Mouse (Mus musculus): ENCODE data around the gene Fstl4. TPM values are rescaled to one million over a fixed set of nuclear protein-coding genes. Genes with fewer than 3 reads are reported as not detected.

Fstl4 gene
- total RNA-seq, 2 experiments from 2014 or later = 1.0 to 1.4 TPM

DNA sequence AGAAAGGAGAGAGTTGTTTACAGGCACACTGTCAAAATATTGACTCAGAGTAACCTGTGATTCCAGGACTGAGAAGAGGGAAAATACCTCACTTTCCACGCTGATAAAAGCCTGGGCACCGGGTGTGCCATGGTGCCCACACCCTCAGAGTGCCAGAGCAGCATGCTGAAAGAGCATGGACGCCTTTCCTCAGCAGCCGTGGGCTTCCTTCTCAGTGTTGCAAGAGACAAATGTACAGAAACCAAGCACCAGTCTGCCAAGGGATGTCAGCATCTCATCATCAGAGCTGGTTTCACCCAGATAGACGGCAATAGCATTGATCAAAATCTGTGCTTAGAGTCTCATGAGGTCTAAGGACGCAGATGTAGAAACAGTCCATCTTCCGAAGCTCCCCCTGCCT, 125.7 kb downstream of the Fstl4 start:
- no peak for DNase-seq (ENCODE audit: low spot score in 2 of 2)

DNA sequence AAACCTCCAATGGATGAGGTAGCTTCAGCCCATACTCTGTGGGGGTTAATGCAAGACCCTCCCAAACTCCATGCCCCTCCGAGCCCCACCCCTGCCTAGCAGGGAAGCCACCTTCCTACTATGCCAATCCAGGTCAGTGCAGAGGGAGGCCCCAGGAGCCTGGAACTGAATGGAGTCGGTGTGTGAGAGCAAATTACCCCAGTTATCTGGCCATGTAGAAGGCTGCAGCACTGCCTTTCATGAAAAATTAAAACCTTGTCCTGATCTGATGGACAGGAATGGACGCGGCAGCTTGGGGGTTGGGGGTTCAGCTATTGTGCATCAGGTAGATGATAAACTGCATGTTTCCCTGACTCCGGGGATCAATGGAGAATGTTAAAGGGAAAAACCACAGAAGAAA, 139.7 kb downstream of the Fstl4 start:
- DNase-seq (ENCODE audit: low spot score in 2 of 2) = no peak

DNA sequence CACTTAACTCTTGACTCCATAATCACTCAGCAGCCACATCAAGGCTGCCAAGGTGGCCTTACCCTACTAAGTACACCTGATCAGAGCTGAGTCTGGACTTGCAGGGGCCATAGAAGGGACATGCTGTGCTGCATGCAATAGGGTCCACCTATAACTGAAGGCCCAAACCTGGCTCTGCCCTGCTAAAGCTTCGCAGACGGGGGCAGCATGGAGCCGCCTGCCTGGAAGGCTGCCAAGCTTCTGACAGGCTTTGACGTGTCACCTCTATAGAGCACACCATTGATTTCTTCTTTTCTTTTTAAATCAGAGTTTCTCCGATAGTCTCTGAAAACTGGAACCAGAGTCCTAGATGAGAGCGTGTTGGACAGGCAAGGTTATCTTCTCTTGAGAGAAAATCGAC, 146.4 kb downstream of the Fstl4 start:
- no peak for DNase-seq (ENCODE audit: low spot score in 2 of 2)

DNA sequence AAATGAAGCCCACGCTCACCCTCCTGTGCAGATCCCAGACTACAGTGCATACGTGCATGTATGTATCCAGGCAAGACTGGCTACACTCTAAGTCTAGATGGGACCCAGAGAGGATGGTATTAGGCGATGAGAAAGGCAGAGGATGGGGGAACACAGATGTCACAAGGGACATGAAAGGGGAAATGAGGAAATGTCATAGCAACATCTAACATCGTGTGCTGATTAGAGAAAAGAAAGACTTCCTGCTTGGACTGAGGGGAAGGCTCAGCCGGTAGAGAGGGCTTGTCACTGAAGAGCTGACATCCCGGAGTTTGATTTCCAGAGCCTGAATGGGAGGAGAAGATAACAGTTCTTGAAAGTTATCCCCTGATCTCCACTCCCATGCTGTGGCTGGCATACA, 150.0 kb downstream of the Fstl4 start:
- DNase-seq (ENCODE audit: low spot score in 2 of 2) = no peak

DNA sequence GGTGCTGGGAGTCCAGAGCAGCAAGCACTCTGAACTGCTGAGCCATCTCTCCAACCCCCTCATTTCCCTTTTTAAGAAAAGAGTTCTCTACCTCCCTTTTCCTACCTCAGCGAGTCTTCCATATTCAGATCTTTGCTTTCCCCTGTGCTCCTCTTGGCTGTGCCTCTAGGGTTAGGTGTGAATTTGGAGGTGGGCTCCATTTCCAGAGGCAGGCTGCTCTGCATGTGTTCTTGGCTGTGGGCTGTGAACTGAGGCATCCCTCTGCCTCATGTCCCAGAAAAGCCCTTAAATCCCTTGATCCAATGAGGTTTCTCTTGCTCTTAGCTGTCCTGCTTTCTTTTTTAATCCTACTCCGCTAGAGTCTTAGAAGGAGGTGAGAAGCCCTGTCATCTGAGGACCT, 151.2 kb downstream of the Fstl4 start:
- DNase-seq (ENCODE audit: low spot score in 2 of 2) = no peak

DNA sequence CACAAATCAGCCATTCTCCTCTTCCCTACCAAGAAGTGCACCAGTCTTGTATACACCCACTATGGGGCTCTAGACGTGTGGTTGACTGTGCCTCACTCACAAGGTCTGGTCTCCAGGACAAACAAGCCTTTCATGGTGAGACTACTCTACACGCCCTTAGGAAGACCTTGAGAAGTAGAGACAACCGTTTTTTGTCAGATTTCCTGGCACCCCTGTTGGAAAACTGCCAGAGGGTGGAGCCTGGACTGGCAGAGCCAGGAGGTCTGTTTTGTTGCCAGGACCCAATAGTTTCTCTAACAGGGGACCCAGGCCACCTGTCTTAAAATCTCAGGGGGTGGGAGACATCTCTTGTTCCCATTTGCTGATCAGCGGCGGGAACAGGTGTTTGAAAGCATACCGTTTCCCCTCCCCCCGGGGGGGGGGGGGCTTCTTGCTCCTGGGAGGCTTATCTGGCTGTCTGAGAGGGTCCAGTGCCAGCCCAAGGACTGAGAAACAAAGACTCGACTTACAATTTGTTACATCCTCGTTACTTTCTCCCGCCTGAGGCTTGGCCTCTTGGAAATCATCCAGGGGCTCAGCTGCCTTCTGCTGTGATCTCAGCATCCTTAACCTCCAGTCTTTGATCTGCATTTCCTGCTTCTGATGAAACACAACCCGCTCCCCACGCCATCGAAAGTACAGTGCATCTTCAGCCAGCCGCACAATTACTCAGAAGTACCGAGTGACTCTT, 155.0 kb downstream of the Fstl4 start:
- DNase-seq (ENCODE audit: low spot score in 2 of 2) = peak in 1 of 2 experiments; percentile 34

DNA sequence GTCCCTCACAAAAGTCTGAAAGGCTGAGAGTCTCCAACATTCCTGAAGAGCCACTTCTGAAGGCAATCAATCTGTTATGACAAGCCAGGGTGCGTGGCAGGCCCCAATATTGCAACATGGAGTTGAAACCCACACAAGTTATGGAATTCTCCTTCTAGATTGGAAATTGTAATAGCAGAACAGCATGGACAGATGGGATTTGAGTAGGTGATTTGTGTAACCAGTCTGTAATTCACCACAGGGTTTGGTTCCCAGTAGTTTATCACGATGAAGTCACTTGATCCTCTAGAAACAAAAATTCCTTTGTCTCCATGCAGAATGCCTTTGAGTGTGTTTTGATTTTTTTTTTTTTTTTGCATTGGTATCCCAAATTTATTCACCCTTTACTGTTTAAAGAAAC, 159.8 kb downstream of the Fstl4 start:
- DNase-seq (ENCODE audit: low spot score in 2 of 2) = no peak

DNA sequence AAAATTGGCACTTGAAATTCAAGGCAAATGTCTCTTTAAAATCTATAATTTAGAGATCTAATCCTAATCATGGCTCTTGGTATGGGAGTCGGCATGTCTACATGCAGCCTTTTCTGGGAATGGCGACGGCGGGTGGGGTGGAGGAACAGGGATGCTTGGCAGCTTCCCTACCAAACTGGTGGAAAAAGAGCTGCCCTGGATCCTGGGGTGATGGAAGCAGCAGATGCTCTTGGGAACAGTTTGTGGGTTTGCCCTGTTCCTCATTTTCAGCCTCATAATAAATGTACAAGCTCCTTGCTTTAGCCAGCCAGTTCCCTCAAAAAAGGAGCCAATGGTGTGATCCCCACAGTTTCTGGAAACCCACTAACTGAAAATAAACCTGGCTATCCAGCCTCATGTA, 163.9 kb downstream of the Fstl4 start:
- no peak for DNase-seq (ENCODE audit: low spot score in 2 of 2)

DNA sequence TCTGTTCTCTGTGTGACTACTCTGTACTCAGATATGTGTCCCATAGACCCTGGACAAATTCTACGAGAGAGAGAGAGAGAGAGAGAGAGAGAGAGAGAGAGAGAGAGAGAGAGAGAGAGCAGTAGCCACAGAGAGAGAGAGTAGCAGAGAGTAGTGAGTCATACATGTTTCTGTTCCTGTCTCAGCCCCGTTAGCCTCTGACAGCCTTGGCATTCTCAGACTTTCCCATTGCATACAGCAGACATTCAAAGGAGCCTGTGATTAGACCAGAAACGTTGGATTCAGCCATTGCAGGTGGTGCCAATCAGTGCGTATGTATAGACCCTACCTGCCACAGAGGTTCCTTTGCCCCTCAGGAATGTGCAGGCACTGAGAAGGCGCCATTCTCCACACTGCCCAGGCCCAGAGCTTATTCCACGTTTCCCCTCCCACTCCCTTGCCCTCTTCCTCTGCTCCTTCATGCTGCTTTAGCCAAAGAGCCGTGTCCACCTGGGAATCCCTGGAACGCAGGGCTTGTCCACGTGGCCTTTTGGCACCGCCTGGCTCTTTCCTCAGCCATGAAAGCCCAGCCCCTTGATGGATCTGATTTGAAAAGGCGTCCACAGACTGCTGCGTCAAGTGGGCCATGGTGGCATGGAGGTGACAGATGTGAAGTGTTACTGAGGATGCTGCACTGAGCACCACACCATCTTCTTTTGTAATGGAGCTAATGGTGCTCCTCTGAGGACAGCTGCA, 175.1 kb downstream of the Fstl4 start:
- DNase-seq (ENCODE audit: low spot score in 2 of 2) = no peak

DNA sequence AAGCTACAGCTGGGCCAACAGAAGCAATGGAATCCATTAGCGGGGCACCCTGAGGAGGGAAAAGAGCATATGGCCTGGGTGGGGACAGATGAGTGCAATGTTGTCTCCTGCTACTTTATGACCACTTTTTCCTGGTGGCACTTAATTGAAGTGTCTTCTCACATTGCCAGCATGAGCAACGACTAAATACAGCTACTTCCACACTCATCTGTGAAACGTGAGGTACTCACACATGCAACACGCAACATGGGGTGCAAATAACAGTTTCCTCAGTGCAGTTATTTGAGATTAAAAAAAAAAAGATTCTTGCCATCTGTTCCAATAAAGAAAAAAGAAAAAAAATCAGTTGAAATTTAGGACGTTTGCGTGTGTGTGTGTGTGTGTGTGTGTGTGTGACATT, 178.5 kb downstream of the Fstl4 start:
- DNase-seq (ENCODE audit: low spot score in 2 of 2) = no peak

DNA sequence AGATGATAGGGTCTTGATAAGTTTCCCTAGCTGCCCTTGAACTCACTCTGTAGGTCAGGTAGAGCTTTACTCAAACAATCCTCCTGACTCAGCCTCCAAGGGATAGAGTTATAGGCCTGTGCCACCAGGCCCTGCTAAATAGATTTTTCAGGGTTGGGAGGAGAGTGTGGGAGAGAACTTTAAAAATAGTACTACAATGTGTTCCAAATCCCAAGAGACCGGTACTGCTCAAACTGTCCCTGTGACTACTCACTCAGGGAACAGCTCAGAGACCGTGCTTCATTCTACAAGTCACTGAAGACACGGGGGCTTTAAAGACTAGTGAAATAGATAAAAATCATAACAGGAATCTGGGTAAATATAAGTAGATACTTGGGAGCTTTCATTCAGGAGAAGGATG, 190.6 kb downstream of the Fstl4 start:
- no peak for DNase-seq (ENCODE audit: low spot score in 2 of 2)

DNA sequence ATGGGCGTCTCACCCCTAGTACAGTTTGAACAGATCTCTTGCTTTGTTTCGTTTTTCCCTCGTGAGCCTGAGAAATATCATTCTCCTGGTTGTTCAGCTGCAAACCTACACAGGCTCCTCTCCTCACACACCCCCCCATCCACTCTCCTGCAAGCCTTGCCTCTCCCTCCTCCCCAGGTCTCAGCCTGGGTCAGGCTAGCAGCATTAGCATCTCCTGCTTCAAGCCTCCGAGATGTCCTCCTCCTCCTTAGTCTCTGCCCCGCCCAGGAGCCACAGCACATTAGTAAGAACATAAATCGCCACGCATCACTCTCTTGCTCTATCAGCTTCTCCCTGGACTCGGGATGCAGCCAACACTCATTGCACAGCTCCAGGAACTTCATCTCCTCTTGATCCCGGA, 204.4 kb downstream of the Fstl4 start:
- DNase-seq (ENCODE audit: low spot score in 2 of 2) = no peak

DNA sequence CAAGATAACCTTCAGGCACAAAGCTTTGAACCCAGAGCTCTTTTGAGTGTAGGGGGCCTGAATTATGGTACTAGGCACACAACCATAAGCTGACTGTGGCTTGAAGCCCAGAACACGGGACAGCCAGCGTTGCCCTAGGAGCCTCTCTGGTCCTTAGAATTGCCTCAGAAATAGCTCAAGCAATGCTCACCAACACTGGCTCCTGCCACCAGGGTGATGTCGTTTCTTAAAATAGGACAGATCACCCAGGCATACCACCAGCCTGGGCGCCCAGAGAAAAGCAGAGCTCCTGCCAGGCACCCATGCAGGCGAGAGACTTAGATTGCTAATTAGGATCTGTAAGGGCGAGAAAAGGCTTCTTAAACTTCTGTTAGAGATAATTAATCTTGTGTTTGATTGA, 206.0 kb downstream of the Fstl4 start:
- DNase-seq (ENCODE audit: low spot score in 2 of 2) = no peak

DNA sequence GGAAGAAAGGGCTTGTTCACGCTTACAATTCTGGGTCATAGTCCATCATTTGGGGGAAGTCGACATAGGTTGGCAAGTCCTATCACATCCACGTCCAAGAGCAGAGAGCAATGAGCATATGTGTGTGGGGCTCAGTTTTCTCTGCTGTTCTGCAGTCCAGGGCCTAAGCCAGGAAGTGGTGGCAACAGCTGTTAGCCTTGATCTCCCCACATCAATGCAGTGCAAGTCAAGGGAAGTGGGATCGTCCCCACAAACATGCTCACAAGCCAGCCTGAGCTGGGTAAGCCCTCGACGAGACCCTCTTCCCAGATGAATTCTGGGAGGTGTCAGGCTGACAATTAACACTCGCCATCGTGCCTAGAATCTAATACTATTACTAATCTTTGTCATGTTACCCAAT, 222.6 kb downstream of the Fstl4 start:
- no peak for DNase-seq (ENCODE audit: low spot score in 2 of 2)

DNA sequence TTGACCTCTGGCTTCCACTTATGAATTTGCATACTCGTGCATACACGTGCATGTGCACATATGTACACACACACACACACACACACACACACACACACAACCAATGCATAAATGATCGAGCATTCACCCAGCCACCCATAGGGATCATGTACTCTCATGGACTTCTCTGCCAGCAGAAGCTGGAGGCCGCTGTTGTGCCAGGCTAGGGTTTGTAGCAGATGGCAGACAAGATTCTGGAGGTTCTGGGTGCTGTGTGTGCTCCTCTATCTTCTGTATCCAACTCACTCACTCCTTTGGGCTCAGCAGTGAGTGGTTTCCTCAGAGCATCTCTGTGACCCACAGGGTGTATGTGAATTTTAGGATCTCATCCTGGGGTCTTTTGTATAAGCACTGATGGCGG, 230.3 kb downstream of the Fstl4 start:
- no peak for DNase-seq (ENCODE audit: low spot score in 2 of 2)

DNA sequence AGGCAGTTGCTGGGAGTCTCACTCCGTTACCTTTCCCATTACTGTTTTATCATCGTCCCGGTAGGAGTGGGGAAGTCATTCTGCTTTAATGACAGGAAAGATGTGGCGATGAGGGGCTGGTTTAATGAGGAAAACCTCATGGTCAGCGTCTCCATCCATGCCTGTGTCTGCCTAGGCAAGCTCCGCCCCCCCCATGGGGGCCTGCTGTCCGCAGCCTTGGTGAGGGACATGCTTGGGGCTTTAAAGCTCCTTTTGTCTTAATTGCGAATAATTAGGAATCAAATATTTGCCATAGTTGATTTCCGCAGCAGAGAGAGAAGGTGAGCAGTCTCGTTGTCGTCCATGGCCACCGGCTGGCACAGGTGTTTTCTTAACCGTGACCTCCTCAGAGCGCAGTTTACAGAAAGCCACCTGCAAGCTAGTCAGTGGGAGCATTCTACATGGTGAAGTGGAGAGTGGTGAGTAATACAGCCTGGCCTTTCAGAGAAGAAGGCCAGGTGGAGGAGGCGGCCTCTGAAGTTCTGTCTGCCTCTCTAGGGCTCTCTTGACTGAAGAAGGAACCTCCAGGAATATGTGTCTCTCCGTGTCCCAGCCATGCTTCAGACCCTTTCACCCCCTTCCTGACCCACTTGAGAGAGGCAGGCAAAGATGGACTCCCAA, 232.1 kb downstream of the Fstl4 start:
- no peak for DNase-seq (ENCODE audit: low spot score in 2 of 2)

DNA sequence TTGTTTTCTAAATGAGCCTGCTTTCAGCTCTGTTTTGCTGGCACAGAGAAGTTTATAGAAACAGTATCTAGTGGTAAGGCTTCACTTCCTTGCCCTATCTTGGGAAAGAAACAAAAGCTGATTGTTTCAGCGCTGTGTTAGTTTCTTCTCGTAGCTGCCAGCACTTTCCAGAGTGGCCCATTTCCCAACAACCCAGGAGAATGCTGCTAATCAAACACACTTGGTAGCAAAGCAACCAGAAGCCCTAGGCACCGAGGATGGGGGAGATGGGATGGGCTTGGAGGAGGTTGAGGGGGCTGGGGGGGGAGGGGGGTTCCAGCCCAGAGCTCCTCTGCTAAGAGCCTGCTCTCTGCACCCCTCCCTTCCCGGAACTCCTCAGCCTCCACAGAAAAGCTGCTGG, 233.0 kb downstream of the Fstl4 start:
- DNase-seq (ENCODE audit: low spot score in 2 of 2) = no peak

DNA sequence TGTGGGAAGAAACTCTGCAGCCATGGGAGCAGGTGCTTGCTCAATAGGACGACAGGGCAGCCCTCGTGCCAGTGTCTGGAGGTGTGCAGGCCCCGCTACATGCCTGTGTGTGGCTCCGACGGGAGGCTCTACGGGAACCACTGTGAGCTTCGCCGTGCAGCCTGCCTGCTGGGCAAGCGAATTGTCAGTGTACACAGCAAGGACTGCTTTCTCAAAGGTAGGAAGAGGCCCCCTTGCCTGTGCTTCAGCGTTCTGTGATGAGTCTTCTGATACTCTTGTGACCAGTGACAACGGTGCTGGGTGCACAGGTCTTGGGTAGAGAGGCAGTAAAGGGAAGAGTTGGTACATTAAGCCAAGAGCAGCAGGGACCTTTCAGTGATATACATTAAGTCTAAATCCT, 235.8 kb downstream of the Fstl4 start:
- DNase-seq (ENCODE audit: low spot score in 2 of 2) = no peak

DNA sequence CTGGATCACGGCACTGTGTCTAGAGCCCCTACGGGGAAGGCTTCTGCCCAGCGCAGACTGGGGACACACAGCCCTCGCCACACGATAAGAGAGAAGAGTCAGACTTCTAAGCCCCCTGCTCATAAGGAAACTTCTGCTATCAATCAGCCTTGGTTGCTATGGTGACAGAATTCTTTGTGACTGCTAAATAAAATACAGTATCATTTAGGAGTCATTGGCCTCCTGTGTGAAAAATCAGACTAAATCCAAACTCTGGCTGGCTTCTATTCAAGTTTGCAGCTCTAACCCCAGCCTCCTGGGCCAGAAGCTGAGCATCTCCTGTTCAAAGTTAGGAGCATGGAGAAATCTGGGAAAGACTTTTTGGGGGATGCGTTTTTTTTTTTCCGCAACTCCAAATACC, 238.9 kb downstream of the Fstl4 start:
- DNase-seq (ENCODE audit: low spot score in 2 of 2) = no peak

DNA sequence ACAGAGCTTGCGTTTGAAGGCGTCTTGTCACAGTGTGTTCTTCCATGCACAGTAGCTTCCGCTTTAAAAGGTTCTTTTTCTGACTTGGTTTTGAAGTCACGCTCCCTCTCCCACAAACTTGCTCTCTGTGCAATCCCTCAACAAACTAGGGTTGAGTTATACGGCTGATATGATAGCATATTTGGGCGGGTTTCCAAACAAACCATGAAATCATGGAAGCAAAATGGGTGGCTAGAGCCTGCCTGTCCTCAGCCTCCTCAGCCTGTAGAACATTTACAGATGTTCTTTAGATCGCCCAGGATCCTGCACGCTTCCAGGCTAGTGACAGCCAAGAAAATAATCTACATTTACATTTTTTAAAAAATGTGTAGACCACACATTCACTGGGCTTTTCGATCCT, 239.4 kb downstream of the Fstl4 start:
- DNase-seq (ENCODE audit: low spot score in 2 of 2) = no peak

DNA sequence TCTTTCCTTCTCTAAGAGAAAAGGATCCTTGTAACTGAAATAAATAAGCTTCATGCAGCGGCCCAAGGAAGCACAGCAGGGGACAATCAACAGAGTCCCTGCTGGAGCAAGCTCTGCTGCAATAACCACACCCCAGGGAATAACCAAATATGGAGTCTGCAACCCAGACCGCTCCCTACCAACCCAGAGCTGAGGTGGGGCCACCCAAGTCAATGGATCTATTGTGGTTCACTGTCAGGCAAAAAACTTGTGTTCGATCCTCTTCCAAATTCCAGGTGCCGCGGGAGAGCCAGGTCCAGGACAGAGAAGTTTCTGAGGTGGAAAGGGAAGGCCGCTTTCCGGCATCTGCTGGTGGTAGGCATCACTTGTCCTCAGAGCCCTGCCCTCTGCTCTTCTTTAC, 245.2 kb downstream of the Fstl4 start:
- no peak for DNase-seq (ENCODE audit: low spot score in 2 of 2)

DNA sequence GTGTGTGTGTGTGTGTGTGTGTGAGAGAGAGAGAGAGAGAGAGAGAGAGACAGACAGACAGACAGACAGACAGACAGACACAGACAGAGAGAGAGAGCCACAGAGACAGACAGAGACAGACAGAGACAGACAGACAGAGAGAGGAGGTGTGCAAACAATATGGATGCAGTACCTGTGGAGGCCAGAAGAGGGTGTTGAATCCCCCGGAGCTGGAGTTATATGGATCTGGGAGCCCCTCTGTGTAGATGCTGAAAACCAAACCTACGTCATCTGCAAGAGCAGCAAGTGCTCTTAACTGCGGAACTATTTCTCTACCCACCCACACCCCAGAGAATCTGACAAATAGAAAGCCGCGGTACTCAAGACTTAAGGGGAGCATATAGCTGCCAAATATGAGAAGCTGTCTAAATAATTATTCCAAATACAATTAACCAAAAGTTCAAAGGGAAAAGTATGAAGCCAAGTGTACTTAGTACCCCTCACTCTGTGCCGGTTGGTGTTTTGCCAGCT, 247.6 kb downstream of the Fstl4 start:
- no peak for DNase-seq (ENCODE audit: low spot score in 2 of 2)
